Mouse (Mus musculus) urinary bladder, adult 2 months (tissue): Measurements from ENCODE around the gene Tbx4. TPM values are rescaled to one million over a fixed set of nuclear protein-coding genes. Genes with fewer than 3 reads are reported as not detected.

ENCODE experiments used
- DNase-seq: peaks from one replicate; pipeline ENCODE4 v3.0.0; 2022; ENCODE audit warnings: low spot score
- polyA plus RNA-seq: library from polyadenylated mRNA; depleted of rRNA; stranded (reverse); fragments of >200 nt; gene quantifications from 2 replicates; pipeline ENCODE4 v1.2.3, GENCODE M21; 2012

The Tbx4 gene
- polyA plus RNA-seq, 1 experiment, result 17.1 TPM

DNA sequence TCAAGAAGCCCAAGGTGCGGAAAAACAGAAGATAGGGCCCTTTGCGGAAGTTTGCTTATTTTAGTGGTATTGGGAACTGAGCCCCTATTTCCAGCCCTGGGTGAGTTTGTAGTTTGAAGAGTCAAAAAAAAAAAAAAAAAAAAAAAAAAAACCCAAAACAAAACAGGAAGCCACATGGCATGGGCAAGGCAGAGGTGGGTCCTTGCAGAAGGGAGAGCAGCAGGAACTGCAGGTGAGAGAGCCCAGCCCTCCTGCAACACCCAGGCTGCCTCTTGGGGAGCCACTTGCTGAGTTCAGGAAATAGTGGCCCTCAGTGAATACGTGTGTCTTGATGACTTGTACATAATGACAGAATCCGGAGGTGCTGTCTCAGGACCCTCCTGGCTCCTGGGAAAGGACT lies 23.3 kb downstream of the Tbx4 start:
- no peak for DNase-seq

DNA sequence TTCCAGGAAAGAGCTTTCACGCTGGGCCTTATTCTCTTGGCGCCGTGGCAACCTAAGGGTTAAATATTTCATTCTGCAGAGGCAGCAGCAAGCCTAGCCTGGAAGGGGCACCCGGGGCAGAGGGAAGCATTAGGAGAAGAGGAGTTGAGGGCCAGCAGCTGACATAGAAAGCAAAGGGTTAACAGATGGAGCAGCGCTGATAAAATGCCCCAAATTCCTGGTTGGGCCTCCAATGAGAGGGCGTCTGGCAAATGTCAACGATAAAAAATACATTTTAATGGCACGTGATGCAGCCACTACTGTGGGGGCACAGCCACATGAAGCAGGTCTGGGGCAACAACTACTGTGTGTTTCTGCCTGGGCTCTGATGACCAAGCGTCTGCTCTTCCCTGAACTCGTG lies 23.9 kb downstream of the Tbx4 start:
- no peak for DNase-seq

DNA sequence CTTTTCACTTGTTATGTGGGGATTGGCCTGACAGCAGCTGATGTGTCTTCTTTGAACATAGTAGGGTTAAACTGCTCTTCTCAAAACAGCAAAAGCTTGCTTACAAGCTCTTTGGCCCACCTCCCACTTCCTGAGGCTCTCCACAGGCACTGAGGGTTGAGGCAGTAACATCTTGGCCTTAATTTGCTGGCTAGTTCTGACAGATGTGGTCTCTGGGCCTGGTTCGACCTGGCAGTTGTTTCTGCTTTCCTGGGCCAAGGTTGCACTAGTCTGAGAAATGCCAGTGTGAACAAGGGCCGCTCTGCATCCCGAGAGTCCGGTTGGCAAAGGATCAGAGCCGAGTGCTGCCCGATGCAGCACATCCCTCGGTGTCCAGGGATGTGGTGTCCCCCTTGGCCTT lies 27.3 kb downstream of the Tbx4 start:
- DNase-seq, result no peak

DNA sequence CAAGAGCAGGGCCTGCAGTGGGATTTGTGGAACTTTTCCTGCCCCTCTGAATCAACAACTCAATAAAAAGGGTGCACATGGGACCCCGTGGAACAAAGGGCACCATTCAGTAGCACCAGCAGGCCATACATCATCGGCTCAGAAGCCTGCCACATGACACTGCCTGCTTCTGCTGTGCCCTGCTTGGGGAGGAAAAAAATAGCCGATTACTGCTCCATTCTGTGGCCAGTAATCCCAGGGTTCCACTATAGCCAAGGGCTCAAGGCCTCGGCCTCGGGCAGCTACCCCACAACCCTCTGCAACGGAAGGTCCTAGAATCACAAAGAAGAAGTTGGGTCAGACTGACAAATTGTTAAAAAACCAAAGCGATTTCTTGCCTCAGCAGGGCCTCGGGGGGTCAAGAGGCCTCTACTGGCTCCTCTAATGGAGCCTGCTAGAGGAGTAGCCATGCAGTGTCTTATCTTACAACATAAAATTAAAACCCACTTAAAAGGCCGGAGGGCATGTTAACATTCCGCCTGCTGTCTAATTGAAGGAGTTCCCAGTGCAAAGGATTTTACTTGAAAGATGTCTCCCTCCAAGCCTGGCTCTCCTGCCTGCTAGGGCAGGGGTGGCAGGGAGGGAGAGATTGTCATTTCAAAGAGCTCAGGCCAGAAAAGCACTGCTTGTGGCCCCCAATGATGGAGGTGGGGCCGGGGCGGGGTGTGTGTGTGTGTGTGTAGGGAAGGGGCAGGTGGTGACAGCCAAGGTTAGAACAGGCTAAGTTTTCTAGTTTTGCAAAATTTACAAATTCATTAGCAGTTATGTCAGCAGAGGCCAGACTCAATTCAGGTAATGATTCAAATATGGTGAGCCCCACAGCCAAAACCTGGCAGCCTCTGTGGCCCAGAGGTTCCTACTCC lies 31.1 kb downstream of the Tbx4 start:
- DNase-seq, result no peak

DNA sequence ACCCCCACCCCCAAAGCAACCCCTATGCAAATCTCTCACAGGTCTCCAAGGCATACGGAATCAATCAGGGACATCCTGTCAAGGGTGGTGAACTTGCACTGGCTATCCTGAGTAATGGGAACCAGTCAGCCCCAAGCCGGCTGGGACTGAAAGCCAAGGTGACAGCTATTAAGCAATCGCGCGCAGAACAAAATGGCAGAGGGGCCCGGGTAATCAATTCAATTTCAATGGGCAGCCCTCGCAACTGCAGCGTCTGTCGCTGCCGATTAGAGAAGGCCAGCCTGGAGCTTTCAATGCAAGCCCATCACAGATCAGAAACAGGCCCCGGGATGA lies 31.7 kb downstream of the Tbx4 start:
- DNase-seq, result no peak

DNA sequence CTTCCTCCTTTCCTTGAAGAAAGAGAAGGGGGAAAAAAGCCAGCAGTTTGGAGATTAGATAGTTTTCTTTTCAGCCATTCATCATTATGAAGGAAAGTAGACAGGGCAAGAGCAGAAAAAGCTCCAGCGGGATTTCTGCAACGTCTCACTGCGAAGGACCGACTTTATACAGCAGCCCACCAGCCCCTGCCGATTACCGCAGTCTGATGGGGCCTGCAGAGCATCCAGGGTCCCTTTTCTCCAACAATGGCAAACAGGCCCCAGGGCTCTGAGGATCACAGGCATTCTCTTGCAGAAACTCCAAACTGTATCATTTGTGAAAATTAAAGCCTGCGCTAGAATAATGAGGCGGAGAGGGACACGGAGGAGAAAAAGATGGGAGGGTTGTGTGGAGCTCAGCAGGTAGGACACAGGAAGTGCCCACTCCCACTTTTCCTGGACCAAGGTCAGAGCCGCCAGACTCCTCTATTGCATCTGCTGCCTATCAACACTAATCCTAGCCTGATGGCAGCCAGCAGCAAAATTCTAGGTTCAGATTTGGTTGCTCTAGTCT lies 32.2 kb downstream of the Tbx4 start:
- DNase-seq, result no peak

DNA sequence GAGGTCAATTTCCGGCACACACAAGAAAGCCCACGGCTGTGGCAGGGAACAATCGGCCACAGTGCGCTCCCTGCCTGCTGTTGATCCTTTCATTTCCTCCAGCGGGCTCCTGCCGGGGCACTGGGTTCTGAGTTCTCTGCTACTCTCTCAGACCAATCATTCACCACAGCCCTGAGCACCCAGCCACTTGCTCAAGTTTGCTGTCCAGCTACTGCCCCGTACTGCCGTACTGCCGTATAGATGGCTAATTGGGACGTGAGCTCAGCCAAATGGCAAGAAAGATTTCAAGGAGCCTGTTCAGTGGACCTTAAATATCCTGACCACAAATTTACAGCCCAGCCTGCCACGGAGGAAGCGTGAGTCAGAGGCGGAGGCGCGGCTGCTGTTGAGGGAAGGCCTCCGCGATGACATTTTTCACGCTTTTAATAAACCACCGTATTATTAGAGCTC lies 39.1 kb downstream of the Tbx4 start:
- DNase-seq, result no peak

DNA sequence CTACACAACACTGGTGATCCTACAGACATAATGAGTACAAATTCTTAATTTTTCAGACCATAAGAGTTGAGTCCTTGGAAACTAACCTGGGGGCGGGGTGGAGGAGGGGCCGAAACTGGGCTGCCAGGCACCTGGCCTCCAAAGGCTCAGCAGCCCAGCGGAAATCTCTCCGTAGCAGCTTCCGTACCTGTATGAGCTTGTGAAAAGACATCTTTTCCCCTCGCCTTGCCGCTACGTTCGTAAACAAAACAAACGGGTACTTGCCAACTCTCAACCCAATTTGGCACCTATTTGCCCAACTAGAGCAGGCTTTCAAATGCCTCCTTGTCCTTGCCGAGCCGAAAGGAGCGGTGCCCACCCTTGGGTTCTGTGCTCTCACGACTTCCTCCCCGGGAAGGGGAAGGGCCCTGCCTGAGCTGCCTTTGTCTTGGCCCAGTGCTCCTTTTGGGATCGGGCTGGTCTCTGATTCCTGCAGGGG lies 40.1 kb downstream of the Tbx4 start:
- DNase-seq, result no peak

DNA sequence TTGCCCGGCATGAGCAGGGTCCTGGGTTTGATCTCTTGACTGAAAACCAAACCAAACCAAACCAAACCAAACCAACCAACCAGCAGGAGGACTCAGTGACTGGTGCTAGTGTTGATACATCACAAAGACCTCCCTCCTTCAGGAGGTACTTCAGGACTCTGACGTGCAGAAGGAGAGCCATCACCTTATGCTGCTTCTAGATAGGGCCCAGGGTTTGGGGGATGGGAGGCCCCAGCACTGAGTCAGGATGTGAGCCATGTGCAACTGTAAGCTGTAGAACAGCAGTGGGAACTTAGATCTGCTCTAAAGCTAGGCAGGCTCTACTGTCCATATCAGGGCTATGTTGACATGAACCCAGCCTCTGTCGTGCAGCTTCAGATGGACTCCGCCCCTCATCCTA lies 41.9 kb downstream of the Tbx4 start:
- no peak for DNase-seq

DNA sequence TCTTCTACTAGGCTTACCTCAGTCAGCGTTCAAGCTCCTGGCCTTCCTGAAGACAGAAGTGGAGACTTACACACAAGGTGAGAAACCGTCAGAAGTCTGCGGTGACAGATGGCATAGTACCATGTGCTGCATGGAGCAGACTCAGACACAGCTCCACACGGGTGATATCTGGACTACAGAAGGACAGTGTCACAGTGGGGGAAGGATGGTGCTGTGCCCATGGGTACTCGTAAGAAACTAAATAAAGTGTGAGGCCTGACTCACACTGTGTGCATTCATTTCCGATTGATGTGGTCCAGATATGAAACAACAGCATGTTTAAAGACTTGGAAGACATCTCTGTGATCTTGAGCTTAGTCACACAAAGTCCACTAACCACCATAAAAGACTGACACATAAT lies 43.4 kb downstream of the Tbx4 start:
- DNase-seq, result no peak

DNA sequence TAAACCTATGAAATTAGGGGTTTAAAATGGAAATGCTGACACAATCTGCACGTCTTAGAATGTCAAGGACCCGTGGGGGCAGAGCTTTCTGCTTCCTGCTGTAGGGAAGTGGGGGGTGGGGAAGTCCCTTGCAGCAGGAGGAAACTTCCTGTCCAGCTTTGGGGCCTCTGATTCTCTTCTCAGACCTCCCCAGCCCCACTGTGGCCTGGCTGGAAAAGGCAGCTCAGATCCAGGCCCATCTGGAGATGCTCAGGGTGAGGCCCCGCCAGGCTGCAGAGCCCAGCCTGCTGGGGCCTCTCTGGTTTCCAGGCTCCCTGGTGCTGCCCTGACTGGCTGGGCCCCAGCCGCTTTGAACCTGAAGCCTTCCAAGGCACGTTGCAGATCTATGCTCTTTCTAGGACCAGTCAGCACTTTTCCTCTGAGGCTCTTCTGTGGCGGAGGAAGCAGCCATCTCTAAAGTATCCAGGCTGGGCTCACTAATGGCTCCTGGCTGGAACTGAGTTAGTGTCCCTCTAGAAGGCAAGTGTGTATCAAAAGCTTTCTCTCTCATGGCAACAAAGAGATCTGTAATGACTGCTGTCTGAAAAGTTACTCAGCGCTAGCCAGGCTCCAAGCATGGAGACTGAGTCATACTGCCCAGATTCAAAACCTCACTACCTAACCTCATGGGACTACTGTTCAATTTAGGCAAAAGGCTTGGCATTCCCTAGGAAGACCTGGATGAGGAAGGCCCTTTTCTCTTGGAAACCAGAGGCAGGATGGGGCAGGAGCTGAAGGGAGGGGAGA lies 55.8 kb downstream of the Tbx4 start:
- no peak for DNase-seq

DNA sequence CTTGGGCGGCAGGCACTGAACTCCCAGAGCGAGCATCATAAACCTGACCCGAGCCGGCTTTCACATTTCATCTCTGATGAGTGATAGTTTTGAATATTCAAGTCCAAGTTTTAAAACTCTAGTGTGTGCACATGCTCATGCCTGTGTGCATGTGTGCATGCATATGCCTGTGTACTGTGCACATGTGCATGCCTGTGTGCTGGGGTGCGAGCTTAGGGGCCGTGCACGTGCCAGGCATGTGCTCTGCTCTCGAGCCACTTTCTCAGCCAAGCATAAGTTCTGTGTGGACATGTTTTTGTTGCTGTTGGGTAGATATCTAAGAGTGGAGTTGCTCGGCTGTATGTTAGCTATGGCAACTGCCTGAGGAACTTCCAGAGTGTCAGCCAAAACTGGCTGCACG lies 62.5 kb downstream of the Tbx4 start:
- DNase-seq, result no peak

DNA sequence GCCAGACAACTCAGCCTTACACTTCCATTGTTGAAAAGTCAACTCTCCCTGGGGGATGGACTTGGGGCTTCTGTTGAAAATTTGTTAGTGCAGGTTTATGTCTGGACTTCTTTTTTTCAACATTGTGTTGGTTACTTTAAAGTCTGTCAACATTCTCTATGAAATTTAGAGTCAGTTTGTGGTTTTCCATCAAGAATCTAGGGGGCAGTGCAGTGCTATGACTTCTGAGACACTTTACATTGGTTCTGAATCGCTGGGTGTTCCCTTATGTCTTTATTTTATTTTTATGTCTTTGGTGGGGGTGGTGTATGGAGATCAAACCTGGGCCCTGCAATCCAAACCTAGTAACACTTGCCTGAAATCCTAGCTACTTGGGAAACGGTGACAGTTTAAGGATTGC lies 63.5 kb downstream of the Tbx4 start:
- no peak for DNase-seq

DNA sequence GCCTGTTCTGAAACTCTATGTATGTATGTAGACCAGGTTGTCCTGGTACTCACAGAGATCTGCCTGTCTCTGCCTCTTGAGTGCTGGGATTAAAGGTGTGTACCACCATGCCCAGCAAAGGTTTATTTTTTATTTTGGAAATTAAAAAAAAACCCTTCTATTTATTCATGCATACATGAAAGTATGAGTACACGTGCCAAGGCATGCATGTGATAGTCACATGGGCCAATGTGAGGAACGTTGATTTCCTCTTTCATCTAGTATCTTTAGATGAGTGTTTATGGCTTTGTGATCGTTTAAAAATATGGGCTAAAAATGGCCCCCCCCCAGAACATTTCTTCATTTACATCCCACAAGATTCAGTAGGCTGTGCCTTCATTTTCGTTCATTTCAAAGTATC lies 66.3 kb downstream of the Tbx4 start:
- DNase-seq, result no peak

DNA sequence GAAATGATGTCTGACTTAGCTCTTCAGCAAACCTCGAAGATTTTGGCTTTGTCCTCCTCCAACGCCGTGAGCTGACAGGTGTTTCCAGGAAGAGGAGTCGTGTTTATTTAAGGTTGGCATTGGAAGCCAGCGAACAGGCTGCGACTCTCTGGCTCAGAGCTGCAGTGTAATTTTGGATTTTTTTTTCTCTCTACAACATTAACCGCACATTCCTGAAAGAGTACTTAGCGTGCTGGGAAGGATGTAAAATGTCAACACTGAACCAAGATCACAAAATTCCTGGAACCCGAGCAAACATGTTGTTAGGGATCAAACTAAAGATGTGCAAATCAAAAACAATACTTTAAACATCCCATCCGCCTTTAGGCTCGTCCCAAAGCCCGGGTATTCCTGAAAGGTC lies 69.4 kb downstream of the Tbx4 start:
- no peak for DNase-seq

DNA sequence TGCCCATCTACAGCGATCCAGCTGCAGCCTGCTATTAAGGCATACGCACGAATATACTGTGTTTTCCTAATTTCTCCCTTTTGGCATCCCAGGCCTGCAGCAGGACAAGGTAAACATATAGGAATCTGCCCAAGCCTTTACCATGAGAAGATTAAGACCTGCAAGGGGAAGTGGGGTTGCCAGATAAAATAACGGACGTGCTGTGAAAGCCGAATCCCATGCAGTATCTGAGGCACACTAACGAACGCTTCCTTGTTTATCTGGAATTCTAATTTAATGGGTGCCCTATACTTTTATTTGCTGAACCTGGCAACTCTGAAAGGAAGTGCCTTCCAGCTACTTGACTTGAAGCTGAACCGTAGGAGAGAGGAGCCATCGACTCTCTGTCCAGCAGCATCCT lies 70.2 kb downstream of the Tbx4 start:
- no peak for DNase-seq

DNA sequence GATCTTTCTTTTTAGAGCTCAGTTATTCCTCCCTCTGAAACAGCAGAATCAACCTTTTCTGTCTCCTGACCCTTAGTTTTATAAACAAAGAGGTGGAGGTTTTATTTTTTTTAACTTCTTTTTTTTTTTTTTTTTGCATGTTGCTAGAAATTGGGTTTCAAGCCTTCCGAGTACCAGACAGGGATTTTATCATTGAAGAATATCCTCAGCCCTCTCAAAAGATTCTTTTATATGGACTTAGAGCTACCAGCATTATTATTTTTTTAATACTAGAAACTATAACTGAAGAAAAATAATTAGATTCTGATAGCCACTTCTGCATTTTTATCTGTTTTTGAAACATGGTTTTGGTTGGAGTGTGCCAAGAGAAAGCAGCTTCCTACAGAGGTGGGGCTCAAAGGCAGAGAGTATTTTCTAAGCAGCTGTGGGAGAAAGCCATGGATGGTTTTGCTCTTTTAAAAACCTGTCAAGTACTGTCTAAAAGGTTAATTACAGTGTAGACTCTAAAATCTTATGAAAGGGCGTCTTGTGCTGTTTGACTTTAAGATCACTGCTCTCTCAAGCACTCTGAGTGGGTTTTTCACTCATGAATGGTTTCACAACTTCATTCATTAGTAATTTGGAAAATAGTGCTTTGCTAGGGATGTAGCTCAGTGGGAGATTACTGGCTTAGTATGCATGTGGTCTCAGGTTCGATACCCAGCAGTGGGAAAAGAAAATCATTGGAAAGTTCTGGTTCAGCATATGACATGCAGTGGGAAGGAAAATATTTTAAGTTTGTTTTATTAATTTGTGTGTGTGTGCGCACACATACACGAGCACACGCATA lies 70.9 kb downstream of the Tbx4 start:
- no peak for DNase-seq

DNA sequence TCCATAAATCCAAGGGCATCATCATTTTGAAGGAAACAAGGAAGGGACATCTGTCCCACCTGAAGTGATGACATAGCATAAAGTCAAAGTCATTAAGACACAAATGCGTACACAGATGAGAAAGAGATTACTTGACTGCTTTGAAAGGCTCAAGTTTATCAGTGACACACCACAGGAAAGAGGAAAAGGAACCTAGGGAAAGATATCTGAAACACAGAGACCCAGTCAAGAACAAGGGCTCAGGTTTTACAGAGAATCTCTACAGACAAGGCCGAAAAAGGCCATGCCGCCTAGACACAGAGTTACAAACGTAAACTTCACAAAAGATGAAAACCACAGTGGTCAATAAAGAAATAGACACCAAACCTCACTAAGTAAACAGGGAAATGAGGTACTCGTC lies 73.6 kb downstream of the Tbx4 start:
- DNase-seq, result no peak

DNA sequence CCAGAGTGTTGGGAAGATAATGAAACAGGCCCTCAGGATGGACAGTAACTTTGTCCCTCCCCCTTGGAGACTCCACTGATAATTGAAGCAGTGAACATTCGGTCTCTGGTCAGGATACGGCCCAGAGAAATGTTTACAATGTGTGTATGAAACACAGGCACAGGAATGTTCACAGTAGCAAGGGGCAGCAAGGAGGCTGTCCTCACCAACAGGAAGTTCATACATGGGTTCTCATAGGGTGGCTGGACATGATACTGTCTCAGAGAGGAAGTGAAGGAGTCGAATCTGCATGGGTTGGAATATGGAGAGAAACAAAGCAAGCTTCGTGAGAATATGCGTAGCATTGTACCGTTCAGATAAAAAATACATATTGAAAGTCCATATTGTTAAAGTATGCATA lies 74.1 kb downstream of the Tbx4 start:
- DNase-seq, result no peak

DNA sequence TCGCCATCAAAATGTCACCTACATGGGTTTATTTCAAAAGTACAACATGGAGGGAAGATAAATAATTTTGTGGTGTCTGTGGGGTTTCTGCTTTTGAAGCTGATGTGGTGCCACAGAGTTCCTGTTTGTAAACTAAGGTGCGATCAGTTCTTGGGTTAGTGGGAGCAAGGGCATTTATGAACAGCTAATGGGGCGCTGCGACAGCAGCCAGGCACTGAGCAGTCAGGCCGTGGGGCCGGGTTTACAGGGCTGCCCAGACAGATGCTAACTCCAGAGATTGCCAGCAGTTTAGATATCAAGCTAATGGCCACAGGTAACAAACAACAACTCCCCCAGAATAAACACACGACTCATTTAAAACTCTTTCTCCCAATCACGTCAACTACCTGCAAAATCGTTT lies 75.3 kb downstream of the Tbx4 start:
- no peak for DNase-seq
